Mouse (Mus musculus): ENCODE measurements at regions not wholly inside any gene's neighbourhood (a gene's known extent, or its start where the extent isn't known, plus 50 kb on each side); places are given as distances from the start of the nearest gene placed in this dataset.

- DNase-seq (ENCODE audit: low spot score): no peak
Measured at GRCm38 (mm10) chr1:35834180-35834579, 234.0 kb upstream of the Hs6st1 start.

DNA sequence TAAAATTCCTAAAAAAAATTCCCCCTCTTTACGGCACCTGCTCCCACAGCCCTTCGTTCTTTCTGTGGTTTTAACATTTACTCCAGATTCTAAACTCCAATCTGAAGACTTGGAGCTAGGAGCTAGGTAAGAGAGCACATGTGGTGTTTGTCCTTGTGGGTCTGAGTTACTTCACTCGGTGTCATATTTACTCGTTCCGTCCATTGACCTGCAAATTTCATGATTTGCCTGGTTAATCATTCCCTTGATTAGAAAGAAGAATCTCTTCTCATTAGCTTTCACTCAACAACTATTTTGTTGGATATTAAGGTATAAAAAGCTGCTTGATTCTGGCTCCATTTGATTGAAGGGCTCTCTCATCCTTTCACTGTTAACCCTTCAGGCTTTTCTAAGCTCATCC lies 231.6 kb upstream of the Hs6st1 start:
- DNase-seq (ENCODE audit: low spot score): no peak

DNA sequence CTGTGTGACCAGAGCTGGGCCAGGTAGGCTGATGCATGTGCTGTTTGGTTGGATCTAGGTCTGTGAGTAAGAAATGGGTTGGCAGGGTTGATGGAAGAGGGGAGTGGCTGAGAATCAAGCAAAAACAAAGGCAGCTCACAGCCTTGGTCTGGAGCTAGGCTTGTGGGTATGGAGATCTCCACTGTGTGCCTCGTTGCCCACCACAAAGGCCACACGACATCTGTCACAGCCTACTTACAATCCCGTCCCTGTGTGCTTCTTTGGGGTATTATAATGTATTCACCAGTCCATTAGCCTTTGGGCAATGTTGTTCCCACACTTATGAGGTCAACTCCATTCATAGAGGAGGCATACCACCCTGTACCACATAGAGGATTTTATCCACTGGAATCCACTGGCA lies 229.6 kb upstream of the Hs6st1 start:
- no peak for DNase-seq (ENCODE audit: low spot score)

DNA sequence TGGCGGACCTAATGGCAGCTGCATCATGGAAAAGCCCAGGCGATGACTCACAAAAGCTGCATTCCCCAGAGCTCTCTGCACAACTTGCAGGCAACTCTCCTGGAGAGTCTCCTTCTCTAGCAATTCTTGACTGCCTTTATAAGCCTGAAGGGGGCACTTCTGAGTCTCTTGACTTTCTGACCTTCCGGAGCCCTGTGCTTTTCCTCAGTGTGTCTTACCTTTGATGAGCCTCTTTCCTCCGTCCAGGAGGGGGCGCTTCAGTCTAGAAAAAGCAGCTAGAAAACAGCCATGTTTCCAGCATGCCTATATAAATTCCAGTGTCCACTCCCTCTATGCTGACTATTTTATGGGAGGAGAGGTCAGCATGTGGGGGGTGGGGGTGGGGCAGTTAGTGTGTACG lies 228.8 kb upstream of the Hs6st1 start:
- DNase-seq (ENCODE audit: low spot score): peak; percentile 46

GRCm38 (mm10) chr1:35841626-35842025 lies 226.6 kb upstream of the Hs6st1 start:
- no peak for DNase-seq (ENCODE audit: low spot score)

DNA sequence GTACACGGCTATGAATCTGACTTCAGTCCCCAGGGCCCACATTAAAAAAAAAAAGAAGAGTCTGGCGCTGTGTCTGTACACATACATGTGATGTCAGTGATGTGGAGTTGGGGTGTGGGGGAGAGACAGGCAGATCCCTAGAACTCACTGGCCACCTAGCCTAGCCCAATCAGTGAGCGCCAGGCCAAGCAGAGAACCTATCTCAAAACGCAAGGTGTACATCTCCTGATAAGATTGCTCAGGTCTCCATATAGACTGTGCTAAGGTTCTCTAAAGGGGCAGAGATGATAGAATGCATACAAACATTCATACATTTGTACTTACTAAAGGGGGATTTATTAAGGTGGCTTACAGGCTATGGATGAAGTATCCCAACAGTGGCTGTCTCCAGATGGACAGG lies 225.5 kb upstream of the Hs6st1 start:
- DNase-seq (ENCODE audit: low spot score): no peak

DNA sequence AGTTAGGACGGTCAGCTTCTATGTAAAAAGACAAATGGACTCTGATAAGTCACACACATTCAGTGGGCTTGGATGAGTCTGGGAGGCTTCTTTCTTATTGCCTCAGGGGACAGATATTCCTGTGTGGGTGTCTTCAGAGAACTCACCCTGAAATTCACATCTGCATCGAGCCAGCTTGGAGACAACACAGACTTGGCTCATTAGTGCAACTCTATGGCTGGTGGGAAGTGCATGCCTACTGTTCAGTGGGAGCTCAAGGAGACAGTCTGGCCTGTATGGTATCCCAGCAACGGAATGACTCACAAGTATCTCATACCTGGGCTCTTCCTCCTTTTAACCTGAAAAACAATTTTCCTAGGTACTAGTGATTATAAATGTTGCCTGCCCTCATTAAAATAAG lies 224.6 kb upstream of the Hs6st1 start:
- DNase-seq (ENCODE audit: low spot score): no peak

GRCm38 (mm10) chr1:35846224-35846936 lies 221.8 kb upstream of the Hs6st1 start:
- peak; percentile 61 for DNase-seq (ENCODE audit: low spot score)

GRCm38 (mm10) chr1:35848160-35848954 lies 219.8 kb upstream of the Hs6st1 start:
- no peak for DNase-seq (ENCODE audit: low spot score)

- DNase-seq (ENCODE audit: low spot score): no peak
Measured at GRCm38 (mm10) chr1:35849406-35850190, 218.6 kb upstream of the Hs6st1 start.

DNA sequence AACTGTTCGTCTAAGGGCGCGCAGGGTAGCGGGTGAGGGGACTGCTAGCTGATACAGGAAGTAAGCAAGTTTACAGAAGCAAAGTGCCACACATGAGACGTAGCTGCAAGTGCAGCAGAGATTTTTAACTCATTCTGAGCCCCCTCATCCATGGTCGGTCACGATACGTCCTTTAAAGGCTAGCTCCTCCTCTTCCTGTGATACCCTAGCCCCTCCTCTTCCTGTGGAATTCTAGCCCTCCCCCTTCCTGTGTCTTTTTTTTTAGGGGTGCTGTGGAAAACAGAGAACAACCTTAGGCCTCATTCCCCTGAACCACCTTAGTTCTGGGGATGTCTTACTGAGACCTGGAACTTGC lies 218.0 kb upstream of the Hs6st1 start:
- DNase-seq (ENCODE audit: low spot score): no peak

DNA sequence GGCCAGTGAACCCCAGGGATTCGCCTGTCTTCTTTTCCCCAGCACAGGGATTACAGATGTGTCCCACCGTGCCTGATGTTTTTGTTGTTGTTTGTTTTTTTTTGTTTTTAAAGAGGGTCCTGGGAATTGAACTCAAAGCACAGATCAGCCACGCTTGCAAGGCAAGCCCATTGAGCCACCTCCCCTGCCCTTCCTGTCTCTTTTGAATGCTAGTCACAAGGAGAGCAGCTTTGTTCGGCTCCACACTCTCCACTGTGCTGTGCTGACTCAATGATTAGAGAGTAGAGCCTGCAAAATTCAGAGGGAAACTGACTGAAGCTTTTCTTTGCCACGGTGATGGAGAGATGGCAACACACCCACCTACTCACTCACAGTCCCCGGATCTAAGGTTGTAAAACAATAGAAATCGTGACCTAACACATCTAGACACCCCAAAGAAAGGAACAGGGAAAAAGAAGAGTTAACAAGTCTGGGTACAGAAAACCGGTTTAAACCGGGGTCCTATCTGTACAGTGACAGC lies 217.6 kb upstream of the Hs6st1 start:
- no peak for DNase-seq (ENCODE audit: low spot score)

- DNase-seq (ENCODE audit: low spot score): no peak
Measured at GRCm38 (mm10) chr1:35851681-35852409, 216.4 kb upstream of the Hs6st1 start.

- DNase-seq (ENCODE audit: low spot score): no peak
Measured at GRCm38 (mm10) chr1:35853018-35853417, 215.2 kb upstream of the Hs6st1 start.

- DNase-seq (ENCODE audit: low spot score): no peak
Measured at GRCm38 (mm10) chr1:35855650-35856049, 212.6 kb upstream of the Hs6st1 start.

- DNase-seq (ENCODE audit: low spot score): no peak
Measured at GRCm38 (mm10) chr1:35858342-35858741, 209.9 kb upstream of the Hs6st1 start.

DNA sequence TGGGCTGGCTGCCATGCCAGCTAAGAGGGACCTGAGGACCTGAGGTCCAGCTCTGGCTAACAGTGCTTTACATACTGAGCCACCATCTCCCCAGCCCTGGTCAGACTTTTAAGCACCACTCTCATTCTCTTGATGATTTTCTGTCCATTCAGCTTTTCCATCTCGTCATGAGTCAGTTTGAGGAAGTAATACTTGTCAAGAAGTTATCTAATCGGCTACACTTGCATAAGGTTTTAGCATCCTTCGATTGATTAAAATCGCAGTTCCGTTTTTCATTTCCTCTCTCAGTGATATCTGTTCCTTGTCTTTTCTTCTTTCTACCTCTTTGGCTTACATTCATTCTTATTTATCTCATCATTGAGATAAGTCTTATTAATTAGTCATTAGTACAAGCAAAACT lies 207.4 kb upstream of the Hs6st1 start:
- DNase-seq (ENCODE audit: low spot score): no peak

- no peak for DNase-seq (ENCODE audit: low spot score)
Measured at GRCm38 (mm10) chr1:35862196-35862595, 206.0 kb upstream of the Hs6st1 start.

GRCm38 (mm10) chr1:35862661-35863060 lies 205.5 kb upstream of the Hs6st1 start:
- no peak for DNase-seq (ENCODE audit: low spot score)

DNA sequence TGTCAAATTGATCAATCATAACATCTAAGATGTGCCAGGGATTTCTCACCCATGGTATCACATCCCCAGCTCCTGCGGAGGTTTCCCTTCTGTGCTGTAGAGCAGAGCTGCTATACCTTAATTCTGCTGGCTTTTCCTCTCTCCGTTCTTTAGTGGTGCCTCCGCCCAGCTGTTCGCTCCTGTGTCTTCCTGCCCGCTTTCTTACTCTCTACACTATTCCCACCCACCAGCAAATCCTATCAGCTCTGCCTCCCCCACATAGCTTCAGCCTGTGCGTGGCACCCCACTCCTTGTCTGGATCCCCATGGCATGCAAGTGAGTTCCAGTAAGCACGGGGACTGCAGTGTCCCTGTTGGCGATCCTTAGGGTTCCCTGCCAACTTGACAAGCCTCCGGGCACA lies 204.0 kb upstream of the Hs6st1 start:
- no peak for DNase-seq (ENCODE audit: low spot score)

- DNase-seq (ENCODE audit: low spot score): no peak
Measured at GRCm38 (mm10) chr1:35865263-35865662, 202.9 kb upstream of the Hs6st1 start.

- no peak for DNase-seq (ENCODE audit: low spot score)
Measured at GRCm38 (mm10) chr1:35866643-35867042, 201.6 kb upstream of the Hs6st1 start.

Data from retina, embryonic 14.5 days (tissue).